Mouse (Mus musculus) fibroblast of lung, adult 2 months (primary cell): Measurements from ENCODE around the gene Jak3.
"Not testable (repeated sequence)": the region's sequence is repeated elsewhere in the genome, so short reads cannot be mapped to it uniquely, and the experiment has no call there.

Source experiments
- DNase-seq: peaks from one replicate; pipeline ENCODE4 v3.0.0-alpha.2; 2011; ENCODE audit warnings: low read depth

The Jak3 gene

GRCm38 (mm10) chr8:71687616-71688015, 11.5 kb downstream of the Jak3 start:
- DNase-seq = no peak

GRCm38 (mm10) chr8:71689028-71689427, 12.9 kb downstream of the Jak3 start, which contains the start of gene Insl3:
Insl3 (plus strand) TSS chr8:71689214.
- no peak for DNase-seq

- no peak for DNase-seq
Observed at GRCm38 (mm10) chr8:71692509-71692908, 16.4 kb downstream of the Jak3 start.

GRCm38 (mm10) chr8:71693166-71694041, 17.3 kb downstream of the Jak3 start:
- no peak for DNase-seq

- not testable (repeated sequence) for DNase-seq
Observed at GRCm38 (mm10) chr8:71695456-71695855, 19.4 kb downstream of the Jak3 start.

GRCm38 (mm10) chr8:71700493-71701269, 24.6 kb downstream of the Jak3 start:
- no peak for DNase-seq

- DNase-seq = no peak
Observed at GRCm38 (mm10) chr8:71701414-71702086, 25.5 kb downstream of the Jak3 start, which contains the start of gene B3gnt3. B3gnt3 (minus strand) TSS chr8:71701789.

- no peak for DNase-seq
Observed at GRCm38 (mm10) chr8:71702087-71702432, 26.0 kb downstream of the Jak3 start.

GRCm38 (mm10) chr8:71702923-71703322, 26.8 kb downstream of the Jak3 start:
- no peak for DNase-seq

GRCm38 (mm10) chr8:71703400-71703799, 27.3 kb downstream of the Jak3 start:
- DNase-seq = not testable (repeated sequence)

GRCm38 (mm10) chr8:71707874-71708273, 31.8 kb downstream of the Jak3 start:
- no peak for DNase-seq

- DNase-seq = peak; percentile 33
Observed at GRCm38 (mm10) chr8:71709134-71709799, 33.2 kb downstream of the Jak3 start.

GRCm38 (mm10) chr8:71709800-71710446, 33.8 kb downstream of the Jak3 start:
- DNase-seq = no peak

- DNase-seq = no peak
Observed at GRCm38 (mm10) chr8:71711574-71711973, 35.5 kb downstream of the Jak3 start.

GRCm38 (mm10) chr8:71715531-71715930, 39.4 kb downstream of the Jak3 start:
- DNase-seq = no peak

- DNase-seq = no peak
Observed at GRCm38 (mm10) chr8:71716561-71717053, 40.5 kb downstream of the Jak3 start.

- DNase-seq = no peak
Observed at GRCm38 (mm10) chr8:71717096-71717495, 41.0 kb downstream of the Jak3 start.

GRCm38 (mm10) chr8:71718252-71718651, 42.2 kb downstream of the Jak3 start:
- no peak for DNase-seq

GRCm38 (mm10) chr8:71719218-71719617, 43.1 kb downstream of the Jak3 start:
- no peak for DNase-seq

- DNase-seq = no peak
Observed at GRCm38 (mm10) chr8:71719928-71720457, 43.9 kb downstream of the Jak3 start.

GRCm38 (mm10) chr8:71723047-71723551, 47.0 kb downstream of the Jak3 start:
- DNase-seq = no peak
